Mouse (Mus musculus) left cerebral cortex, postnatal 4 days (tissue): ENCODE data around the gene Gm17364. TPM values are rescaled to one million over a fixed set of nuclear protein-coding genes. Genes with fewer than 3 reads are reported as not detected.
"Not testable (repeated sequence)": the region's sequence is repeated elsewhere in the genome, so short reads cannot be mapped to it uniquely, and the experiment has no call there.

Experiments
- DNase-seq: peaks from one replicate; pipeline ENCODE4 v3.0.0-alpha.2; 2022
- intact Hi-C: fragments of 180-260 bp; cut with DNase I; formaldehyde crosslinking; loops from one replicate; pipeline ENCODE4 v1.15.1; 2025
- total RNA-seq, 2 experiments: library from RNA; stranded (reverse); gene quantifications; 2 replicates each; pipeline ENCODE4 v1.2.3; 2021

Gene Gm17364
- total RNA-seq, 2 experiments from 2014 or later, result not detected

GRCm38 (mm10) chr13:41252736-41253135 is 21.0 kb downstream of the Gm17364 start:
- no peak for DNase-seq
- intact Hi-C loops, result no loop called here

GRCm38 (mm10) chr13:41252141-41252540 is 21.6 kb downstream of the Gm17364 start:
- no peak for DNase-seq
- intact Hi-C loops, result no loop called here

- DNase-seq, result no peak
- intact Hi-C loops, result no loop called here
These were observed 22.1 kb downstream of the Gm17364 start for GRCm38 (mm10) chr13:41251667-41252066.

- intact Hi-C loops, DNase-seq: not testable (repeated sequence)
These were observed 22.5 kb downstream of the Gm17364 start for GRCm38 (mm10) chr13:41251232-41251631.

- intact Hi-C loops, result no loop called here
- DNase-seq, result no peak
These were observed 23.3 kb downstream of the Gm17364 start for GRCm38 (mm10) chr13:41250318-41250981.

GRCm38 (mm10) chr13:41249538-41250317 is 24.0 kb downstream of the Gm17364 start, which contains the start of gene Smim13:
Smim13 (plus strand) TSS chr13:41249844.
- intact Hi-C loops, result no loop called here
- peak; percentile 96 for DNase-seq

- intact Hi-C loops, result no loop called here
- DNase-seq, result no peak
These were observed 24.8 kb downstream of the Gm17364 start for GRCm38 (mm10) chr13:41248751-41249520.

- no peak for DNase-seq
- intact Hi-C loops, result no loop called here
These were observed 29.4 kb downstream of the Gm17364 start for GRCm38 (mm10) chr13:41244306-41244830.

- no peak for DNase-seq
- intact Hi-C loops, result no loop called here
These were observed 32.2 kb downstream of the Gm17364 start for GRCm38 (mm10) chr13:41241557-41241956.

GRCm38 (mm10) chr13:41238805-41239130 is 35.0 kb downstream of the Gm17364 start:
- no peak for DNase-seq
- intact Hi-C loops, result loop anchor here (5.0 to 10.0 kb wide), 5 partner anchors 96 to 456 kb away; partner anchors contain the start of gene Tmem14c

- no peak for DNase-seq
- intact Hi-C loops, result loop anchor here (5.0 to 10.0 kb wide), 5 partner anchors 96 to 456 kb away; partner anchors contain the start of gene Tmem14c
These were observed 35.6 kb downstream of the Gm17364 start for GRCm38 (mm10) chr13:41238035-41238804.

- intact Hi-C loops, result loop anchor here (5.0 to 10.0 kb wide), 5 partner anchors 94 to 454 kb away; partner anchors contain the start of gene Tmem14c
- no peak for DNase-seq
These were observed 37.7 kb downstream of the Gm17364 start for GRCm38 (mm10) chr13:41235845-41236741.

- DNase-seq, result no peak
- intact Hi-C loops, result loop anchor here (5.0 to 10.0 kb wide), 5 partner anchors 93 to 453 kb away; partner anchors contain the start of gene Tmem14c
These were observed 38.6 kb downstream of the Gm17364 start for GRCm38 (mm10) chr13:41235181-41235580.

GRCm38 (mm10) chr13:41233241-41233640 is 40.5 kb downstream of the Gm17364 start:
- peak; percentile 23 for DNase-seq
- intact Hi-C loops, result loop anchor here (10.0 kb wide), 2 partner anchors 218 to 388 kb away; partner anchors contain the start of gene Tmem14c

GRCm38 (mm10) chr13:41232209-41232608 is 41.6 kb downstream of the Gm17364 start:
- peak; percentile 16 for DNase-seq
- intact Hi-C loops, result loop anchor here (10.0 kb wide), 2 partner anchors 217 to 387 kb away; partner anchors contain the start of gene Tmem14c

- DNase-seq, result peak; percentile 90
- intact Hi-C loops, result loop anchor here (10.0 kb wide), 2 partner anchors 217 to 387 kb away; partner anchors contain the start of gene Tmem14c
These were observed 42.3 kb downstream of the Gm17364 start for GRCm38 (mm10) chr13:41231389-41231983.

- intact Hi-C loops, result loop anchor here (10.0 kb wide), 2 partner anchors 215 to 385 kb away; partner anchors contain the start of gene Tmem14c
- no peak for DNase-seq
These were observed 43.5 kb downstream of the Gm17364 start for GRCm38 (mm10) chr13:41230256-41230655.

- DNase-seq, result no peak
These were observed 45.7 kb downstream of the Gm17364 start for GRCm38 (mm10) chr13:41228060-41228459.

More at GRCm38 (mm10) chr13:41228060-41228459, 45.7 kb downstream of the Gm17364 start:
- intact Hi-C loops, result no loop called here
